Comparison of ENCODE assay signal across 20 mouse cellular contexts in the genomic region with DNA sequence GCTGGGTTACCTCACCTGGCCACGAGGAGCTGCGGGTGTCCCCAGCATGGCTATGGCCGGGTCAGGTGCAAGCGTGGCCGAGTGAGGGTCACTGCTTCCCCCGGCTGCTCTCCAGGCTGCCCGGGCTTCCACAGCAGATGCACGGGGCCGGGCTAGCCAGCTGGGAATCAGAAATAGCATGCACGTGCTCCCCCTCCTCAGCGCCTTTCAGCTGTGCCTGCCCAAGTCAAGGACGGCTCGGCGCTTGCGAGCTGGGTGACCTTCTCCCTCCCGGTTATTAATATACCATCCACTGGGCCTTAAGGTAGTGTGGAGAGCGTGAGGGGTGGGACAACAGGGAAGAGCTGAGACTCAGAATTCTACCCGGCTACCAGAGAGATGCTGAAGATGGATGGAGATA. TPM values are rescaled to one million over a fixed set of nuclear protein-coding genes. Genes with fewer than 3 reads are reported as not detected.
A peak's percentile ranks its signal among the peaks of the same experiment; 100 is the strongest.
DNase-seq lines count a peak whose midpoint lies in the region; ATAC-seq and TF ChIP-seq lines count a peak whose summit lies in the region.
"Had no signal": no experiment of that assay in that cellular context is flagged by ENCODE, and none has a peak within 500 bp of the region (broad histone marks: within the 10 kb centered on the region; RNA-seq: fewer than 3 reads in every experiment).

No protein-coding gene starts in this region.

- H3K9ac ChIP-seq in heart, embryonic 14.5 days (ENCODE audit: low read length): peak overlapping the region; percentile 46; the same call in 1 of the 2 replicates
- no peak overlapping the region for H3K9ac ChIP-seq in midbrain, embryonic 14.5 days (replicated peaks; ENCODE audit: low read length)
- H3K9ac ChIP-seq: midbrain, embryonic 12.5 days had no signal

- WGBS in heart, embryonic 14.5 days: 52% methylated on average over 18 of the region's 18 CpGs
- 84% methylated on average over 18 of the region's 18 CpGs for WGBS in midbrain, embryonic 14.5 days

- no peak for DNase-seq in layer of hippocampus, adult 2 months (ENCODE audit: low spot score in 2 of 2)
- DNase-seq in layer of hippocampus, postnatal 25 days (ENCODE audit: extremely low spot score in 1 of 2, low spot score in 1 of 2): no peak
- DNase-seq in heart, adult 8-10 months (ENCODE audit: low spot score): peak; percentile 35
- peak; percentile 78 for DNase-seq in heart, postnatal 4 days
- no peak for DNase-seq in frontal cortex, postnatal 25 days (ENCODE audit: low spot score in 2 of 2)
- DNase-seq in midbrain, embryonic 14.5 days: no peak
- no peak for DNase-seq in lung, postnatal 14 days
- DNase-seq: cerebellum, postnatal 10 days; kidney, adult 8-10 months; layer of hippocampus, postnatal 36 days; left cerebral cortex, postnatal 4 days; lung, adult 2 months; right cerebral cortex, adult 18-20 months; thymus, adult 18-20 months had no signal

- no peak for TF ChIP-seq CTCF in layer of hippocampus, adult 2 months (conservative IDR thresholded peaks at IDR 0.05)

- peaks cover 5% of the 10 kb centered on the region; the same call in 1 of the 2 replicates for H3K9me3 ChIP-seq in heart, embryonic 14.5 days (ENCODE audit: control insufficient read depth, low read length)
- H3K9me3 ChIP-seq in midbrain, embryonic 14.5 days (ENCODE audit: control insufficient read depth, low read length): no peaks in the 10 kb centered on the region
- H3K9me3 ChIP-seq: G1E; midbrain, embryonic 12.5 days had no signal

- H3K36me3 ChIP-seq in heart, embryonic 14.5 days (ENCODE audit: control insufficient read depth, insufficient read depth, low read length): no peaks in the 10 kb centered on the region
- H3K36me3 ChIP-seq in midbrain, embryonic 14.5 days (ENCODE audit: control insufficient read depth, insufficient read depth, low read length): no peaks in the 10 kb centered on the region
- H3K36me3 ChIP-seq: G1E; midbrain, embryonic 12.5 days had no signal

- H3K4me1 ChIP-seq in heart, embryonic 14.5 days (ENCODE audit: control insufficient read depth in 2 of 2, insufficient read depth in 2 of 2, low read length in 2 of 2): peaks cover 22 to 31% of the 10 kb centered on the region in 2 experiments
- H3K4me1 ChIP-seq in midbrain, embryonic 14.5 days (ENCODE audit: control insufficient read depth, insufficient read depth, low read length): no peaks in the 10 kb centered on the region
- H3K4me1 ChIP-seq: midbrain, embryonic 12.5 days had no signal

- peak; percentile 56 for ATAC-seq in heart, embryonic 14.5 days (ENCODE audit: insufficient number of reproducible peaks, insufficient read depth, low FRiP score, low read depth)
- ATAC-seq in midbrain, embryonic 14.5 days (ENCODE audit: low FRiP score, low TSS enrichment): no peak
- ATAC-seq: forebrain, embryonic 14.5 days; hindbrain, postnatal 0 days had no signal

- no peak overlapping the region for H3K4me3 ChIP-seq in layer of hippocampus, adult 2 months
- no peak overlapping the region for H3K4me3 ChIP-seq in heart, embryonic 14.5 days (ENCODE audit: control insufficient read depth in 1 of 2, insufficient read depth in 1 of 2, low read depth in 1 of 2, low read length in 2 of 2)
- no peak overlapping the region for H3K4me3 ChIP-seq in midbrain, embryonic 14.5 days (replicated peaks; ENCODE audit: low read depth, low read length)
- H3K4me3 ChIP-seq: midbrain, embryonic 12.5 days had no signal

- H3K27ac ChIP-seq in layer of hippocampus, adult 2 months: peak overlapping the region; percentile 36; the same call in 1 of the 2 replicates
- peak overlapping the region; percentile 70 to 80 for H3K27ac ChIP-seq in heart, embryonic 14.5 days (replicated peaks in 1 of 2; ENCODE audit: control insufficient read depth in 1 of 2, insufficient read depth in 1 of 2, low read depth in 2 of 2, low read length in 2 of 2)
- H3K27ac ChIP-seq in midbrain, embryonic 14.5 days (replicated peaks; ENCODE audit: low read depth, low read length): no peak overlapping the region
- H3K27ac ChIP-seq: hindbrain, postnatal 0 days; macrophage; midbrain, embryonic 12.5 days had no signal

- H3K4me2 ChIP-seq in heart, embryonic 14.5 days (ENCODE audit: low read length): peak overlapping the region; percentile 45
- no peak overlapping the region for H3K4me2 ChIP-seq in midbrain, embryonic 14.5 days (ENCODE audit: low read length)
- H3K4me2 ChIP-seq: midbrain, embryonic 12.5 days had no signal

- H3K27me3 ChIP-seq in heart, embryonic 14.5 days (ENCODE audit: control insufficient read depth, insufficient read depth, low read length): peaks cover 49% of the 10 kb centered on the region
- no peaks in the 10 kb centered on the region for H3K27me3 ChIP-seq in midbrain, embryonic 14.5 days (ENCODE audit: control insufficient read depth, insufficient read depth, low read length)

RNA-seq across cellular contexts. Expression of gene Dlgap4, which starts 11.8 kb away (rescaled TPM):
- 100 to 1,000 TPM; 194 to 198 TPM for total RNA-seq in layer of hippocampus, adult 2 months (2021)
- 100 to 1,000 TPM; 180 to 211 TPM for total RNA-seq in layer of hippocampus, postnatal 25 days (2021)
- 10 to 100 TPM; 29.1 to 42.6 (median 32.1) TPM for total RNA-seq in heart, adult 8-10 months (2022)
- 51.4 and 57.6 TPM in 2 replicates for polyA plus RNA-seq in heart, embryonic 14.5 days (2014; fragmentation: Nextera tagmentation; extraction: Ambion mirVana)
- total RNA-seq in heart, postnatal 4 days (2021): 10 to 100 TPM; 57.1 to 58.3 TPM
- polyA plus RNA-seq in midbrain, embryonic 14.5 days (2014; fragmentation: Nextera tagmentation; extraction: Ambion mirVana): 272 and 276 TPM in 2 replicates

Comparison
In these comparisons a context has a peak if more than half of its experiments do, and no peak if none do; other contexts are left out.
1. DNase-seq: peak in heart, adult 8-10 months (single experiment) and heart, postnatal 4 days (single experiment); none in layer of hippocampus, adult 2 months (0 of 2), layer of hippocampus, postnatal 25 days (0 of 2), frontal cortex, postnatal 25 days (0 of 2), midbrain, embryonic 14.5 days (single experiment) and lung, postnatal 14 days (single experiment).